Comparison of ENCODE assay signal across 9 mouse cellular contexts in genomic region chr9:63843883-63844485, GRCm38 (mm10).
A peak's percentile ranks its signal among the peaks of the same experiment; 100 is the strongest.
DNase-seq lines count a peak whose midpoint lies in the region; ATAC-seq lines count a peak whose summit lies in the region.
"Had no signal": no experiment of that assay in that cellular context is flagged by ENCODE, and none has a peak within 500 bp of the region (broad histone marks: within the 10 kb centered on the region; RNA-seq: fewer than 3 reads in every experiment).

No protein-coding gene starts in this region.

- 33% methylated on average over 10 of the region's 10 CpGs for WGBS in forebrain, embryonic 14.5 days
- 29% methylated on average over 10 of the region's 10 CpGs for WGBS in hindbrain, embryonic 16.5 days

- H3K27me3 ChIP-seq in forebrain, embryonic 14.5 days (replicated peaks; ENCODE audit: control insufficient read depth, insufficient read depth, low read length), result peaks cover 5% of the 10 kb centered on the region; the same call in 1 of the 2 replicates
- no peaks in the 10 kb centered on the region for H3K27me3 ChIP-seq in hindbrain, embryonic 16.5 days (replicated peaks; ENCODE audit: control insufficient read depth, insufficient read depth, low read length)

- H3K4me1 ChIP-seq in forebrain, embryonic 14.5 days (ENCODE audit: control insufficient read depth, insufficient read depth, low read length), result no peaks in the 10 kb centered on the region
- no peaks in the 10 kb centered on the region for H3K4me1 ChIP-seq in hindbrain, embryonic 16.5 days (ENCODE audit: control insufficient read depth, insufficient read depth, low read depth, low read length)

- peak; percentile 89 for DNase-seq in NIH3T3 (ENCODE audit: low read depth)
- DNase-seq in c-Kit-positive CD71-positive TER-119-negative erythroid progenitor cells, embryonic 14.5 days (ENCODE audit: low read depth), result peak; percentile 68
- peak; percentile 89 for DNase-seq in forebrain, embryonic 14.5 days (ENCODE audit: low spot score)
- DNase-seq in layer of hippocampus, postnatal 14 days (ENCODE audit: low spot score in 2 of 2), result peak; percentile 68 to 85
- DNase-seq in lung, postnatal 4 days, result peak; percentile 50 to 77
- peak; percentile 66 for DNase-seq in right cerebral cortex, postnatal 14 days
- DNase-seq in urinary bladder, postnatal 25 days (ENCODE audit: low spot score), result peak; percentile 67

- H3K4me3 ChIP-seq in forebrain, embryonic 14.5 days (ENCODE audit: low read depth, low read length), result no peak overlapping the region
- H3K4me3 ChIP-seq in hindbrain, embryonic 16.5 days (ENCODE audit: low read length), result no peak overlapping the region
- H3K4me3 ChIP-seq: megakaryocyte, embryonic 14.5 days had no signal

- H3K9ac ChIP-seq in forebrain, embryonic 14.5 days (ENCODE audit: low read length), result no peak overlapping the region
- H3K9ac ChIP-seq in hindbrain, embryonic 16.5 days (ENCODE audit: low read depth, low read length), result no peak overlapping the region

- H3K36me3 ChIP-seq in forebrain, embryonic 14.5 days (ENCODE audit: control insufficient read depth, insufficient read depth, low read length), result no peaks in the 10 kb centered on the region
- H3K36me3 ChIP-seq in hindbrain, embryonic 16.5 days (ENCODE audit: control insufficient read depth, insufficient read depth, low read length), result no peaks in the 10 kb centered on the region

- H3K27ac ChIP-seq in forebrain, embryonic 14.5 days (ENCODE audit: low read depth, low read length), result no peak overlapping the region
- H3K27ac ChIP-seq in hindbrain, embryonic 16.5 days (ENCODE audit: low read depth, low read length), result no peak overlapping the region

- H3K9me3 ChIP-seq in forebrain, embryonic 14.5 days (replicated peaks; ENCODE audit: control insufficient read depth, low read length), result no peaks in the 10 kb centered on the region
- H3K9me3 ChIP-seq in hindbrain, embryonic 16.5 days (ENCODE audit: control insufficient read depth, low read length), result no peaks in the 10 kb centered on the region

- ATAC-seq in forebrain, embryonic 14.5 days, result peak; percentile 57
- ATAC-seq in hindbrain, embryonic 16.5 days, result peak; percentile 75; the same call in 1 of the 2 replicates

- H3K4me2 ChIP-seq in forebrain, embryonic 14.5 days (ENCODE audit: low read length), result no peak overlapping the region
- no peak overlapping the region for H3K4me2 ChIP-seq in hindbrain, embryonic 16.5 days (ENCODE audit: low read length)
